Mouse (Mus musculus): ENCODE data around the gene Mmp25.

Mmp25 gene

DNA sequence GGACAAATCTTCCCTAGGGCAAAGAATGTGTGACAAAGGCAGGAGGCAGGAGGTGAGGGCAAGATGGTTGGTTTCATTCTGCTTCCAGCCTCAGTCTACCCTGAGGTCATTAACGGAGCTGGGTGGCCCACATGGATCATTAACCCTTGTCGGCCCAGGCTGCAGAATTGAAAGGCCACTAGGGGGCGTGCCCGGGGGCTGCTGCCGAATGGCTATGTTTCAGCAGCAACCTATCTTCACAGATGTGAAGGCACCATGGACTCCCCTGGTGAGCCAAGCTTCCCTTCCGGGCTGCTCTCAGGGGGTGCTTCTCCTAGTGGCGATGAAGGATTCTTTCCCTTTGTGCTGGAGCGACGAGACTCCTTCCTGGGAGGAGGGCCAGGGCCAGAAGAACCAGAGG, 16.4 kb upstream of the Mmp25 start:
- DNase-seq = no peak

DNA sequence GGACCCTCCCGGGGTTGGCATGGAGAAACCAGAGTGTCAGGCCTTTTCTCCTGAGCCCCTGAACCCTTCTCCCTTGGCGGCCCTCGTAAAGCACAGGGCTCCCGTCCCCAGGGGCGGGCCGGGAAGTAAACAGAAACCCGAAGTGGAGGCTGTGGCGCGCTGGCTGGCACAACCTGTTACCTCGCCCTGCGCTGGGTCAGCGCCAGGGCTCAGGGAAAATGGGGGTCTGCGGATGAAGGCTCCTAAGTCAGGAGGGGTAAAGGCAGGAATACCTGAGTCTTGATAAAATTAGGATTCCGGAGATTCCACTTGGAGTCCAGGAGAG, 15.8 kb upstream of the Mmp25 start:
- no peak for DNase-seq

DNA sequence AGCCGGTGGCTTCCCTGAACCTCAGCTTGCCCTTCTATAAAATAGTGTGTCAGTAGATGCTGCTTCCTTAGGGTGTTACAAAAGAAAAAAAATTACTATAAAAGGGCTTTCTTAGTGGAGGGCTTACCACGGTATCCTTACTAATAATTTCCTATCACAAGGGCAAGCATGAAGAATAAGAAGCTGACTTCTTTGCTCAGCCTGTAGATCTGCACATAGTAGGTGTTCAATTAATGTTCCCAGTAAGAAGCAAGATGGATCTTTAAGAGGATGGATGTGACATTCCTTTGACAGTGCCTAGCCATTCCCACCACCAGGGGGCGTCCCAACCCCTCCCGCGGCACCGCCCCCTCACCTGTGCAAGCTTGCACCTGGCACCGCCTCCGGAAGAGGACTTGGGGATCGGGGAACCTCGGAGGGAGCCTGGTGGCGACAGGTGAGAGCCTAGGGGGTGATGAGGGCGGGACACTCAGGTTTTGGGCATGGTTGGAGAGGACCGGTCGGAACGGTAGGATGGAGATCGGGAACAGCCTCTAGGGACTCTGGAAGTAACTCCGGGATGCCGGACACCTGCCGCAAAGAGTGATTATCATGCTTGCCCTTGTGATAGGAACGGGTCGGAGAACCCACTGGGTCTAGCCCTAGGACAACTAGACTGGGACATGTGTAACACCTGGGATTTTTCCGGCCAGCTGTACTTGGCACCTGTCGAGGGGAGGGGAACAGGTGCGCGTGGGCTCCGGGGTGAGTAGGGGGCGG, 15.2 kb upstream of the Mmp25 start, which contains the start of gene Bicdl2:
Gene Bicdl2, plus strand, starts transcription at position 390 of the 759 bp plus-strand sequence.
- no peak for DNase-seq

DNA sequence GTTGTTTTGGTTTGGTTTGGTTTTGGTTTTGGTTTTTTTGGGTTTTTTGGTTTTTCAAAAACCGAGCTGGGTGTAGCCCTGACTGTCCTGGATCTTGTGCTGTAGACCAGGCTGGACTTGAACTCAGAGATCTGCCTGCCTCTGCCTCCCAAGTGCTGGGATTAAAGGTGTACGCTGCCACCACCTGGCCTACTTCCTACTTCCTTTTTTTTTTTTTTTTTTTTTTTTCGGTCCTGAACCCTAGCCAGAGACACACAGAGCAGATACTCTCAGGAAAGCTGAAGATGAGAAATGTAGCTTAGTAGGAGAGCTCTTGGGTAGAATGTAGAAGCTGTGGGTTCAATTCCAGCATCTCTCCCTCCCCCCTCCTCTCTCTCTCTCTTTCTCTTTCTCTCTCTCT, 13.4 kb upstream of the Mmp25 start:
- DNase-seq = no peak

- DNase-seq = no peak
These were observed 9.3 kb upstream of the Mmp25 start for GRCm38 (mm10) chr17:23654410-23654809.

DNA sequence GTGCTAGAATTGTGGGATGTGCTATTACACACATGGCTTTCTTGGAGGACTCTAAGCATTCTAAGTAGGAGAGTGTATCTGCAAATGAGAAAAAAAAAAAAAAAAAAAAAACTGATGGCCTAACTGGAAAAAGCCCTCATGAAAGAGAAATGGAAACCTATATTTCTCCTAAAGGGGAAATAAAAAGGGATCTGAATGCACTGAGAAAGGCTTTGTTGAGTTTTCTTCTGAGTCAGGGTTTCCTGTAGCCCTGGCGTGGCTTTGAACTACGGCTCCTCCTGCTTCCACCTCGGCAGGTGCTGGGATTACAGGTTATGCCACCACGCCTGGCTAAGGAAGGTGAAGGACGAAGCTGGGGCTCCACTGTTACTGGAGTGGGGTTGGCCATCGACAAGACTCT, 8.9 kb upstream of the Mmp25 start:
- DNase-seq = no peak

DNA sequence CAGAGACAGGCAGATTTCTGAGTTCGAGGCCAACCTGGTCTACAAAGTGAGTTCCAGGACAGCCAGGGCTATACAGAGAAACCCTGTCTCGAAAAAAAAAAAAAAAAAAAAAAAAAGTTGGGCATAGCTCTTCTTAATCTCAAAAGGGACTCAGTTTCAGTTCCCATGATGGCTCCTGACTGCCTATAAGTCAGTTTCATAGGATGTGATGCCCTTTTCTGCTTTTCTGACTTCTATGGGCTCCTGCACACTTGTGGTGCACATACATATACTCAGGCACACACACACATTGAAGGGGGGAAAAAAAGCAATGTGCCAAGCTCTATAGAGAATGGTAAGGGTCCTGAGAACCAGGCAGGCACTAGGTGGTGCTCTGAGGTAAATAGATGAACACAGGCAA, 8.2 kb upstream of the Mmp25 start:
- DNase-seq = no peak

- DNase-seq = no peak
These were observed 6.3 kb upstream of the Mmp25 start for GRCm38 (mm10) chr17:23651363-23651762.

DNA sequence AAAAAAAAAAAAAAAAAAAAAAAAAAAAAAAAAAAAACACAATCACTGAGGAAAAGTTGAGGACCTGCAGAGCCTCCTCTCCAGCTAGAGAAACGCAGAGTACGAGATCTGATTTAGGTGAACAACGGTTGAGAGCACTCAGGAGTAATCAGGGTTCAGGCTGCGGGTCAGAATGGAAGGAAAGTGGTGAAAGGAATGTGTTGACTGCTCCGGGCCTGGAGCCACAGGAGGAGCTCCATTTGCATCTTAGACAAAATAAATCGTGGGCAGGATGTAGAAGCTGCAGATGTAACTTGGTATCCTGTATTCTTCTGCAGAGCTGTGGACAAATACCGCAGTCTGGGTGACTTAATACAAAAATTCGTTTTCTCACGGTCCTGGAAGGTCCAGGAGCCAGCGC, 817 bp upstream of the Mmp25 start:
- DNase-seq = no peak

- DNase-seq = no peak
These were observed 13.8 kb downstream of the Mmp25 start for GRCm38 (mm10) chr17:23631241-23631640.

GRCm38 (mm10) chr17:23630195-23631020, 14.7 kb downstream of the Mmp25 start:
- DNase-seq = peak; percentile 69

GRCm38 (mm10) chr17:23627813-23628212, 17.3 kb downstream of the Mmp25 start:
- DNase-seq = no peak

- no peak for DNase-seq
These were observed 24.7 kb downstream of the Mmp25 start for GRCm38 (mm10) chr17:23620351-23620750.

DNA sequence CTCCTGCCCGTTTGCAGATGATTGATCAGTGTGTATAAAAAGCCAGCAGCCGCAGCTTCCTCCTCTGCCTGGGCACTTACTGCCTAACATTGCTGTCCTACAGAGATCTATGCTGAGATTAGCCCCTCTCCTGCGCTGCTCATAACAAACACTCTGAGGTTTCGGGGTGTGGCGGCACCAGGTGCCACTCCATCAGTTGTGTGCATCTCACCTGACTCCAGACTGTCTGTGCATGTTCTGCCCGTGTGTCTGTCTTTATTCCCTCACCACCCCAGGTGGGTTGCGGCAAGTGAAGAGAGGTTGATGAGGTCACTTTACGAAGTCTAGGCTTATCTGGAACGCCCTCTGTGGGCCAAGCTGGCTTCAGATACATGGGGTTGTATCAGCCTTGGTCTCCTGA, 28.0 kb downstream of the Mmp25 start:
- DNase-seq = no peak

GRCm38 (mm10) chr17:23610361-23610800, 34.7 kb downstream of the Mmp25 start:
- peak; percentile 70 for DNase-seq

- peak; percentile 63 for DNase-seq
These were observed 35.5 kb downstream of the Mmp25 start for GRCm38 (mm10) chr17:23609612-23610011.

- DNase-seq = no peak
These were observed 39.9 kb downstream of the Mmp25 start for GRCm38 (mm10) chr17:23605220-23605619.

DNA sequence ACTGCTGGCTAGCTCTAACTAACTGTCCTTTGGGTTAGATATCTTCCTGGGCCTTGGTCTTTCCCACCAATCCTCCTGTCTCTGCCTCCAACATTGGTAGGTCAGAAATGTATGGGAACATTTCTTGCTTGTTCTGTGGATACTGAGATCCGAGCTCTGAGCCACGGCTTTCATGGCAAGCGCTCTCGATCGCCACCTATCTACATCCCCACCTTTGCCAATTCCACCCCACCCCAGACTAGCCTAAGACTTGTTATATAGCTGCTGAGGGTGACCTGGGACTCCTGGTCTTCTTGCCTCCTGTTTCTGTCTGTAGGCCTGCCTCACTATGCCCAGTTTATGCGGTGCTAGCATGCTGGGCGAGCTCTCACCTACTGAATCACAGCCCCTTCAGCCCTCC, 40.7 kb downstream of the Mmp25 start:
- no peak for DNase-seq

GRCm38 (mm10) chr17:23603542-23603941, 41.5 kb downstream of the Mmp25 start:
- DNase-seq = no peak

DNA sequence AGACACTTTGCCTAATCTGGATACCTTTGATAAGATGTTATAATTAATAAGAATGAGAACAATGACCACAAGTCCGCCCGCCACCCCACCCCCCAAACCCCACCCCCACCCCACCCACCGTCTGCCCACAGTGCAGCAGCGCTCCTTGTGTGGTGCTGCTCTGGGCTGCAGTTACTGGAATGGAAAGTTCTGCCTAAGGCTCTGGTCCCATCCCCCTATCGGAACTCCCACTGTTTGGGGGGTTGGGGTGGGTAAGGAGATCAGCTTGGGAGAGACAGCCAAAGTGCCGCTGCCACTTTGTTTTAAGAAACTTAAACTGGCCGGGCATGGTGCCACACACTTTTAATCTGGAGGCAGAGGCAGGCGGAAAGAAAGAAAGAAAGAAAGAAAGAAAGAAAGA, 42.0 kb downstream of the Mmp25 start:
- no peak for DNase-seq

GRCm38 (mm10) chr17:23601836-23602585, 43.1 kb downstream of the Mmp25 start:
- DNase-seq = no peak

DNA sequence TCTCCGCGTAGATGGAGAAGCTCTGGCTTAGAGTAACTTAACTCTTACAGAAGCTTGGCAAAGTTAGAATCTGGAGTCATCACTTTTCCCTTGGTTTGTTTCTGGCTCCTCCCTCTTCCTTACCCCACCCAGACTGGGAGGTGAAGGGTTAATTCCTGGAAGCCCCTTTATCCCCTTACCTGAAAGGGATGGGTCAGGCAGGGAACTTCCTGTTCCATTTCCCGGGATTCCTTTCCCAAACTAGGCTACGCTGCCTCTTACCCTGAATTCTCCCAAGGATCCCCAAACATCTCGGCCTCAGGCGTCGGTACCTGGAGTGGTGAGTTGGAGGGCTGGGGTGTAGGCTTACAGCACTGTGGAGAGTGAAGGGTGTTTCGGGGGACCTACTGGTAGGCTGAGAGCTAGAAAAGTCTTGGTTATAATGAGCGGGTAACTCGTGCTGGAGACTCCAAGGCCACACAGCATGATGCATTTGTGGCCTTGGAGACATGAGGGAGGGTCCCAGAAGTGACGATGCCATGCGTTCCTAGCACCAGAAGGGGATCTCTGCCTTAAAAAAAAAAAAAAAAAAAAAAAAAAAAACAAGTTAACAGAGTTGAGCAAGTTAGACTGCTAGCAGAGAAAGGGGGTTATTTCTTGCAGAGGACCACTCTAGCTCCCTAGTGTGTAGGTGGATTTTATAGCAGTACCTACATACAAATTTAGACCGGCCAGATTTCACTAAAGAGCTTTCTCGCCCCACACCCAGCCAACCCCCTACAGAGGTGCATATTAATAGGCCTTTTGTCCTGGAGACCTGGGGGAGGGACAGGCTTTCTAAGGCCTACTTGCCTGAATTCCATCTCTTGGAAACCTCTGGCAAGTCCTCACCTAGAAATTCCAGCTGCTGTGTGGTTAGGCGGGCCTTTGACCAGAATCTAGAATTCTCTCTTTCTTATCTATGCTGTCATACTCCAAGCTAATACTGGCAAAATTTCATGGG, 44.1 kb downstream of the Mmp25 start, which contains the start of gene Zscan10:
Gene Zscan10, plus strand, starts transcription at position 216 of the 982 bp plus-strand sequence.
- no peak for DNase-seq
